Mouse (Mus musculus): ENCODE results near the gene Pip4k2c.
"Not testable (repeated sequence)": the region's sequence is repeated elsewhere in the genome, so short reads cannot be mapped to it uniquely, and the experiment has no call there.

Pip4k2c gene

DNA sequence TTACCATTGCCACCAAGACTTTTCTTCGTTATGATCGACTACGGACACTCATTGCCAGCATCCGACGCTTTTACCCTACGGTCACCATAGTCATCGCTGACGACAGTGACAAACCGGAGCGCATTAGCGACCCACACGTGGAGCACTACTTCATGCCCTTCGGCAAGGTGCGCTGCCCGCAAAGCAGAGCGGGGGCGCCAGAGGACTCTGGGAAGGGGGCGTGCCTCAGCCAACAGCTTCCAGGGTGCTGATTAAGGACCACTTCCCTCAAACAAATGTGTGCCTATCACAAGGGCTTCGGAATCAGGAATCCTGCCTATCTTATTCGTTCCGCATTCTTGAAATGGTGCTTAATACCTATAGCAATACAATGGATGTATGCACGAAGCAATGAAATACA, 41.4 kb downstream of the Pip4k2c start:
- no peak for DNase-seq (ENCODE audit: low spot score)

DNA sequence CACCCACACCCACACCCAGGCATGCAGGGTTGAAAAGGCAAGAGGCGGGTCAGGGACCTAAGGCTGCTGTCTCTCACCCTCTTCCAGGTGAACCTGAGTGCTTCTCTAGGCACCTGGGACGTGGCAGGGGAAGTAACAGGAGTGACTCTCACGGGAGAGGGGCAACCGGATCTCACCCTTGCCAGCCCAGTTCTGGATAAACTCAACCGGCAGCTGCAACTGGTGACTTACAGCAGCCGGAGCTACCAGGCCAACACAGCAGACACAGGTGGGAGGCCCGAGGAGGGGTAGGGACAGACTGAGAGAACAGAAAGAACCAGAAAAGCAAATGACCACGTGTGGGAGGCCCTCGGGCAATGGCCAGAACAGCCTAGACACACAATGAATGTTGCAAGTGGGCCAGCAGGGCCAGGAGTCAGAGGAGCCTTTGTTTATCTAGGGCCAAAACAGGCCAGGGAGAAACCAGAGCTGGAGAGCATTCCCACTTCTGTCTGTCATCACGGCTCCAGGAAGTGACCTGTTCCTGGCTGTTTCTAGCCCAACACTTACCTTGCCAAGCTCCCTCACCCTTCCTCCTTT, 43.7 kb downstream of the Pip4k2c start:
- DNase-seq (ENCODE audit: low spot score), result no peak

GRCm38 (mm10) chr10:127166771-127167613, 44.4 kb downstream of the Pip4k2c start:
- no peak for DNase-seq (ENCODE audit: low spot score)

DNA sequence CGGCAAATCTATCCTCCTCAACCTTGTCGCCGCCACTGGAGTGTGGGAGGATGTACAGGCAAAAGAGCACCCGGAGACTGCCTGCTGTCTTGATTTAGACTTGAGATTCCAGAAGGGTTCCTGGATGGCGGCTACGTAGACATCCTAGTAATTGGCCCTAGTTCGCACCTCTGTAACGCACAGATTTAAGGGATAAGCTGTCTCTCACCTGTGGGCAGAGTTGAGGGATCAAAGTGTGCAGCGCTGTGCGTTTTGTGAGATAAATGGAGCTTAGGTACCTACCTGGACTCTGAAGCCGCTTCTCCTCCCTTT, 45.0 kb downstream of the Pip4k2c start:
- DNase-seq (ENCODE audit: low spot score), result no peak

GRCm38 (mm10) chr10:127165654-127166403, 45.6 kb downstream of the Pip4k2c start:
- peak; percentile 71 for DNase-seq (ENCODE audit: low spot score)

- no peak for DNase-seq (ENCODE audit: low spot score)
These were observed 46.1 kb downstream of the Pip4k2c start for GRCm38 (mm10) chr10:127165354-127165653.

GRCm38 (mm10) chr10:127164631-127165353, 46.6 kb downstream of the Pip4k2c start, which contains the start of gene B4galnt1:
Gene B4galnt1 (plus strand): TSS chr10:127165225.
- peak; percentile 79 for DNase-seq (ENCODE audit: low spot score)

- no peak for DNase-seq (ENCODE audit: low spot score)
These were observed 47.2 kb downstream of the Pip4k2c start for GRCm38 (mm10) chr10:127164190-127164589.

DNA sequence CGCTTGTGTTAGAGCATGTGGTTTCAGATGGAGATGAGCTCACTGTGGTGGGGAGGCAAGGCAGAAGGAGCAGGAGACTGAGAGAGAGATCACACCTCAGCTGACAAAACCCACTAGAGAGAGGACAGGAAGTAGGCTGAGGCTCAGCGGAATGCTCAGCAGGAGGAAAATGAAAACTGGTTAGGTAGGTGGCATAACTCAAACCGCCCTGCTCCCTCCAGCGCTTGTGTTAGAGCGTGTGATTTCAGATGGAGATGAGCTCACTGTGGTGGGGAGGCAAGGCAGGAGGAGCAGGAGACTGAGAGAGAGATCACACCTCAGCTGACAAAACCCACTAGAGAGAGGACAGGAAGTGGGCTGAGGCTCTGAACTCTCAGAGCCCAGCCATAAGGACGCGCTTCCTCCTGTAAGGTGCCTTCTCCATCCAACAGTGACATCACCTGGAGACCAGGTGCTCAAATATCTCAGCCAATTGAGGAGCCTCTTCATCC, 48.6 kb downstream of the Pip4k2c start:
- DNase-seq (ENCODE audit: low spot score), result not testable (repeated sequence)

DNA sequence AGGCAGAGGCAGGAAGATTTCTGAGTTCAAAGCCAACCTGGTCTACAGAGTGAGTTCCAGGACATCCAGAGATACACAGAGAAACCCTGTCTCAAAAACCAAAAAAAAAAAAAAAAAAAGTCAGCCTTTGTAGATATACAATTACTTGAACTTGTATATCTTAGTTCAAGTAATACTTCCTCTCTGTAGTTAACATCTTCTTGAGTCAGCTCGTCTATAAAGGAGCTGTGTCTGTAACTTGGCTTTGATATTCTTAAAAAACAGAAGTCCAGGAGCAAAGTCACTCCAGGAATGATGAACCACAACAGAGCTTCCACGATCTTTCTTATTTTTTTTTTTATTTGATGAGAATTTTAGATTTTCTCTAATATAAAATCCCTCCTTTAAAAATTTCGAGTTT, 50.7 kb downstream of the Pip4k2c start:
- no peak for DNase-seq (ENCODE audit: low spot score)

- DNase-seq (ENCODE audit: low spot score), result no peak
These were observed 51.3 kb downstream of the Pip4k2c start for GRCm38 (mm10) chr10:127160081-127160480.

DNA sequence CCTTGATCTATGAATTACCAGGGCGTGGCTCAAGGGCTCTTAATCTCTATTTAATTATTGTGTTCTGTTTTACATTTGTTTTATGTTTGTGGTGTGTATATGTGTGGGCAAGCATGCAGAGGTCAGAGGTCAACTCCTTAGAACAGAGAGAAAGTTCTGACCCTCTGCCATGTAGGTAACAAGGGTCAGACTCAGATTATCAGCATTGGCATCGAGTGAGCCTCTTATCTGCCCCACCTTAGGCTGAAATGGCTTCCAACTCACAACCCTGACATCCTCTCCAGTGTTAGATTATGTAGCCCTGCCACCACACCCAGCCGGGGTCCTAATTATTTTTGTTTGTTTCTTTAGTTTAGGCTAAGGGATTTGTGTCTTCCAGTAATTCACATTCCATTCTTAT, 52.9 kb downstream of the Pip4k2c start:
- DNase-seq (ENCODE audit: low spot score), result no peak

DNA sequence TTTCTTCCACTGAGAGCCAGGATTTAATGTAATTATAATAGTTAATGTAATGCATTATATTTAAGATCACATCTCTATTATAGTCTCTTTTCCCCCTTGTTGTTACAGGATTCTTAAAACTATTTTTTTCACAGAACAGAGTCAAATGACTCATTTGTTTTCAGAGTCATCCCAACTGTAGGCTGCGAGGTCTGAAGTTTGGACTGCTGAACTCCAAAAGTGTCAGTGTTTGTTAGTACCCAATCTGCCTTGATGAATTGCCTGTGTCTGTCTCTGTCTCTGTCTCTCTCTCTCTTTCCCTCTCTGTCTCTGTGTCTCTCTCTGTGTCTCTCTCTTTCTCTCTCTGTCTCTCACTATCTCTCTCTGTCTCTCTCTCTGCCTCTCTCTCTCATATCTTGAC, 54.9 kb downstream of the Pip4k2c start:
- DNase-seq (ENCODE audit: low spot score), result no peak

DNA sequence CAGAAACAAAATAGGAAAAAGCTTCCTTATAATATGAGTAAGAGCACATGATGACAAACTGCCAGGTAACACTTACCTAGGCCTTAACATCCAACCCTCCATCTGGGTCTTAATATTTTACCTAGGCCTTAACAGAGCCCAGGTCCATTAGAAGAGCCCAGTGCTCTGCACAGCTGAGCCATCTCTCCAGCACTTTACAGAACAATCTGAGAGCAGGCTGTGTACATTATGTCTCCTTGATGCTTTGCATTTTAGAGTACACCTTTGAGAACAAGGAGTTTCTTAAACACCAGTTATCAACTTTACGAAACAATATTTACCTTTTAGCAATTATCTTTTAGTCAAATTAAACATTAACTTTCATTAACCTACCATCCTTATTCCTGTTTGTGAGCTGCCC, 55.3 kb downstream of the Pip4k2c start:
- DNase-seq (ENCODE audit: low spot score), result no peak

GRCm38 (mm10) chr10:127154652-127155051, 56.7 kb downstream of the Pip4k2c start:
- DNase-seq (ENCODE audit: low spot score), result no peak

DNA sequence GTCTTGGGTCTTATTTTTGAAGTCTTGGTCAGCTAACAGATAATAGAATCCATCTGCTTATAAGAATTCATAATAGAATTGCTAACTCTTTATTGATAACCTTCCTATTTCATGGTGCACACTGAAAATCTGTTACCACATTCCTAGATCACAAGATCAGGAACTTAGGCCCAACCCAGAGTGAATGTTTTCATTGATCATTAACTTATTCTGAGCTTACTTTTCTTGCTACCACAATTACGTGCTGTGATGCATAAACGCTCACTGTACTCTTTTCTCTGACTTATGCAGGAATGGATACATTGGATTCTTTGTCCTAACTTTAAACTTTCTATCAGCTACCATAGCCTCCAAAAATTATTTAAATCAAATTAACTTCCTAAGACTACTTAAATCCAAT, 57.1 kb downstream of the Pip4k2c start:
- DNase-seq (ENCODE audit: low spot score), result no peak

DNA sequence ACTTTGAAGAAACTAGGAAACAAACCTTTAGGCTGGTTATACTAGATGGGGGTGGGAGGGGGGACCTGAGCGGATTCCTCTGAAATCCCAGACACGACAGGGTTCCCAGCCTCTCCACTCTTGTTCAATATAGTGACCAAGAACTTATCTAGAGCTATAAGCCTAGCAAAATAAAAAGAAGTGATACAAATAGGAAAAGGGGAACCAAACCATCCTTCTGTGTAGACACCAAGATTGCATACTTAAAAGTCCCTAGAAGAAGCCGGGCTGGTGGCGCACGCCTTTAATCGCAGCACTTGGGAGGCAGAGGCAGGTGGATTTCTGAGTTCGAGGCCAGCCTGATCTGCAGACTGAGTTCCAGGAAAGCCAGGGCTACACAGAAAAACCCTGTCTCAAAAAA, 58.1 kb downstream of the Pip4k2c start:
- no peak for DNase-seq (ENCODE audit: low spot score)

GRCm38 (mm10) chr10:127152556-127152955, 58.8 kb downstream of the Pip4k2c start:
- DNase-seq (ENCODE audit: low spot score), result not testable (repeated sequence)

- DNase-seq (ENCODE audit: low spot score), result not testable (repeated sequence)
These were observed 60.2 kb downstream of the Pip4k2c start for GRCm38 (mm10) chr10:127151233-127151632.

DNA sequence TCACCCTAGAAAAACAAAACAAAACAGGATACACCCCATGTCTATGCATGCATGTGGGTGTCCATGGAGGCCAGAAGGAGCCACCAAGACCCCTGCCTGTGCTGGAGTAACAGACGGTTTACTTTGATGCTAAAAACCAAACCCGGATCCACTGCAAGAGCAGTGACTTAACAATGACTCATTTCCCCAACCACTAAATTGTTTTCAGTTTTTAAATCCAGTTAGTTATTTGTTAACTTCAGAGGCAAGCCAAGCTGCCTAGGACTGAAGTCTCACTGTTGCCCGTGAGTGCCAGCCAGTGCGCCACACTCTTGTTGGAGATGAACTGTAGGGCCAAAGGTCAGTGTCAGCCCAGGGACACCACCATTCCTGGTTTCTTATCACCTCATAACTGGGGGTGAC, 60.9 kb downstream of the Pip4k2c start:
- DNase-seq (ENCODE audit: low spot score), result no peak

- DNase-seq (ENCODE audit: low spot score), result no peak
These were observed 64.2 kb downstream of the Pip4k2c start for GRCm38 (mm10) chr10:127147135-127147534.

All from testis, postnatal 10 days (tissue).